Mouse (Mus musculus) midbrain, embryonic 11.5 days (tissue): ENCODE data around the gene Pomp. TPM values are rescaled to one million over a fixed set of nuclear protein-coding genes. Genes with fewer than 3 reads are reported as not detected.
A peak's percentile ranks its signal among the peaks of the same experiment; 100 is the strongest.
"Not testable (repeated sequence)": the region's sequence is repeated elsewhere in the genome, so short reads cannot be mapped to it uniquely, and the experiment has no call there.

Experiments used
- ATAC-seq: fragments of 200-750 bp; cut with Nextera tagmentation; 2 replicates; pipeline ENCODE4 v1.8.0; 2017; ENCODE audit warnings: moderate TSS enrichment, moderate library complexity; ENCODE audit not compliant: low FRiP score
- DNase-seq: peaks from one replicate; pipeline ENCODE4 v3.0.0; 2015; ENCODE audit warnings: low spot score; ENCODE audit errors: missing footprints
- H3K27ac ChIP-seq: fragments of 300-500 bp; sonication (generic); 2 replicates; pipeline ENCODE4 v1.5.1; 2014; ENCODE audit warnings: low read depth, low read length
- H3K27me3 ChIP-seq: fragments of 300-500 bp; sonication (generic); 2 replicates; pipeline ENCODE4 v1.6.1; 2014; ENCODE audit warnings: mild to moderate bottlenecking, low read length, moderate library complexity, mixed read lengths; ENCODE audit not compliant: control insufficient read depth, insufficient read depth
- H3K36me3 ChIP-seq: fragments of 300-500 bp; sonication (generic); 2 replicates; pipeline ENCODE4 v1.6.1; 2014; ENCODE audit warnings: mild to moderate bottlenecking, low read length, moderate library complexity, mixed read lengths; ENCODE audit not compliant: control insufficient read depth, insufficient read depth
- H3K4me1 ChIP-seq: fragments of 300-500 bp; sonication (generic); 2 replicates; pipeline ENCODE4 v1.6.1; 2014; ENCODE audit warnings: low read length; ENCODE audit not compliant: control insufficient read depth, insufficient read depth
- H3K4me2 ChIP-seq: fragments of 300-500 bp; sonication (generic); 2 replicates; pipeline ENCODE4 v1.6.1; 2014; ENCODE audit warnings: mild to moderate bottlenecking, moderate library complexity
- H3K4me3 ChIP-seq: fragments of 300-500 bp; sonication (generic); 2 replicates; pipeline ENCODE4 v1.5.1; 2014; ENCODE audit warnings: low read depth, low read length
- H3K9ac ChIP-seq: fragments of 300-500 bp; sonication (generic); 2 replicates; pipeline ENCODE4 v1.6.1; 2014; ENCODE audit warnings: low read length
- H3K9me3 ChIP-seq: fragments of 300-500 bp; sonication (generic); 2 replicates; pipeline ENCODE4 v1.6.1; 2016; ENCODE audit warnings: low read length; ENCODE audit not compliant: control insufficient read depth
- WGBS: fragments of 180-500 bp; shearing (Covaris S2); extraction: QIAGEN DNeasy Blood & Tissue Kit; methylation state at CpG from one replicate; pipeline ENCODE4 v1.1.7; 2014; 5-methylcytosine and 5-hydroxymethylcytosine counted together
- polyA plus RNA-seq: library from polyadenylated mRNA; unstranded; fragments of >200 nt; fragmentation: Nextera tagmentation; extraction: Ambion mirVana; gene quantifications from 2 replicates; pipeline ENCODE4 v1.2.1, GENCODE M21; 2014

The Pomp gene
- polyA plus RNA-seq, 1 experiment from 2014 or later, result 573 TPM

GRCm38 (mm10) chr5:147893766-147894454, 33.6 kb downstream of the Pomp start:
- H3K4me1 ChIP-seq, result peaks cover 9% of the 10 kb centered on the region; the same call in 1 of the 2 replicates
- H3K27ac ChIP-seq, result no peak overlapping the region
- H3K4me2 ChIP-seq, result peak overlapping the region; percentile 73
- 2% methylated on average over 25 of the region's 25 CpGs for WGBS
- peak overlapping the region; percentile 52 for H3K4me3 ChIP-seq
- ATAC-seq (peak; percentile 25; the same call in 1 of the 2 replicates), DNase-seq (peak; percentile 88)
- H3K9ac ChIP-seq, result peak overlapping the region; percentile 55
- no peaks in the 10 kb centered on the region for H3K9me3 ChIP-seq
- H3K27me3 ChIP-seq, result peaks cover 2% of the 10 kb centered on the region; the same call in 1 of the 2 replicates
- no peaks in the 10 kb centered on the region for H3K36me3 ChIP-seq

- peaks cover 2% of the 10 kb centered on the region; the same call in 1 of the 2 replicates for H3K27me3 ChIP-seq
- peak within 1 kb of the TSS; percentile 55 for H3K9ac ChIP-seq
- under 1% methylated on average over 47 of the region's 47 CpGs for WGBS
- H3K4me3 ChIP-seq, result peak within 1 kb of the TSS; percentile 52
- no peaks in the 10 kb centered on the region for H3K9me3 ChIP-seq
- DNase-seq (peak; percentile 100), ATAC-seq (peak; percentile 99)
- H3K27ac ChIP-seq, result no peak within 1 kb of the TSS
- peak within 1 kb of the TSS; percentile 73 for H3K4me2 ChIP-seq
- H3K4me1 ChIP-seq, result peaks cover 9% of the 10 kb centered on the region; the same call in 1 of the 2 replicates
- no peaks in the 10 kb centered on the region for H3K36me3 ChIP-seq
Measured at GRCm38 (mm10) chr5:147894455-147895076, 34.3 kb downstream of the Pomp start, which contains the start of gene Slc46a3. Slc46a3 (minus strand) TSS chr5:147894815.

- no peak for ATAC-seq
- Histone ChIP-seq H3K9me3 (no peaks in the 10 kb centered on the region), H3K4me2 (peak overlapping the region; percentile 73; the same call in 1 of the 2 replicates), H3K36me3 (no peaks in the 10 kb centered on the region), H3K9ac (no peak overlapping the region), H3K27ac (no peak overlapping the region), H3K4me3 (no peak overlapping the region), H3K4me1 (peaks cover 9% of the 10 kb centered on the region; the same call in 1 of the 2 replicates), H3K27me3 (peaks cover 2% of the 10 kb centered on the region; the same call in 1 of the 2 replicates)
- DNase-seq, result no peak
- WGBS, result 24% methylated on average over 16 of the region's 16 CpGs
Measured at GRCm38 (mm10) chr5:147895436-147896198, 35.4 kb downstream of the Pomp start.

- H3K4me2 ChIP-seq, H3K4me3 ChIP-seq, ATAC-seq, H3K27ac ChIP-seq, H3K9me3 ChIP-seq, H3K36me3 ChIP-seq, H3K27me3 ChIP-seq, H3K9ac ChIP-seq, DNase-seq, H3K4me1 ChIP-seq: not testable (repeated sequence)
- WGBS, result 89% methylated on average over 4 of the region's 4 CpGs
Measured at GRCm38 (mm10) chr5:147896501-147896900, 36.2 kb downstream of the Pomp start.

- no peak for DNase-seq
- H3K4me1 ChIP-seq, result peaks cover 9% of the 10 kb centered on the region; the same call in 1 of the 2 replicates
- ATAC-seq, result no peak
- WGBS, result 88% methylated on average over 2 of the region's 2 CpGs
- no peak overlapping the region for H3K4me2 ChIP-seq
- H3K27ac ChIP-seq, result no peak overlapping the region
- peaks cover 2% of the 10 kb centered on the region; the same call in 1 of the 2 replicates for H3K27me3 ChIP-seq
- H3K4me3 ChIP-seq, result no peak overlapping the region
- H3K36me3 ChIP-seq, result no peaks in the 10 kb centered on the region
- H3K9ac ChIP-seq, result no peak overlapping the region
- H3K9me3 ChIP-seq, result no peaks in the 10 kb centered on the region
Measured at GRCm38 (mm10) chr5:147898254-147898653, 38.0 kb downstream of the Pomp start.

- H3K9me3 ChIP-seq, result no peaks in the 10 kb centered on the region
- no peak overlapping the region for H3K4me3 ChIP-seq
- H3K27ac ChIP-seq, result no peak overlapping the region
- DNase-seq, result no peak
- no peak for ATAC-seq
- H3K4me1 ChIP-seq, result peaks cover 4% of the 10 kb centered on the region; the same call in 1 of the 2 replicates
- no peak overlapping the region for H3K9ac ChIP-seq
- no peaks in the 10 kb centered on the region for H3K36me3 ChIP-seq
- 70% methylated on average over 4 of the region's 4 CpGs for WGBS
- no peak overlapping the region for H3K4me2 ChIP-seq
- peaks cover 2% of the 10 kb centered on the region; the same call in 1 of the 2 replicates for H3K27me3 ChIP-seq
Measured at GRCm38 (mm10) chr5:147898968-147899549, 38.8 kb downstream of the Pomp start.

- H3K27me3 ChIP-seq, result no peaks in the 10 kb centered on the region
- H3K36me3 ChIP-seq, result no peaks in the 10 kb centered on the region
- 88% methylated on average over 15 of the region's 15 CpGs for WGBS
- H3K27ac ChIP-seq, result no peak overlapping the region
- DNase-seq (no peak), ATAC-seq (no peak)
- H3K4me3 ChIP-seq, result no peak overlapping the region
- H3K4me2 ChIP-seq, result no peak overlapping the region
- no peaks in the 10 kb centered on the region for H3K4me1 ChIP-seq
- H3K9me3 ChIP-seq, result no peaks in the 10 kb centered on the region
- H3K9ac ChIP-seq, result no peak overlapping the region
Measured at GRCm38 (mm10) chr5:147902008-147902757, 41.9 kb downstream of the Pomp start.

GRCm38 (mm10) chr5:147903166-147903565, 42.9 kb downstream of the Pomp start:
- Histone ChIP-seq H3K36me3 (no peaks in the 10 kb centered on the region), H3K27me3 (no peaks in the 10 kb centered on the region), H3K4me2 (no peak overlapping the region), H3K9me3 (no peaks in the 10 kb centered on the region), H3K4me3 (no peak overlapping the region), H3K4me1 (no peaks in the 10 kb centered on the region), H3K9ac (no peak overlapping the region), H3K27ac (no peak overlapping the region)
- WGBS, result 83% methylated on average over 9 of the region's 9 CpGs
- DNase-seq (no peak), ATAC-seq (no peak)
